Mouse (Mus musculus): Measurements from ENCODE around the gene Klhl10. TPM values are rescaled to one million over a fixed set of nuclear protein-coding genes. Genes with fewer than 3 reads are reported as not detected.

Gene Klhl10
- total and polyA plus RNA-seq, 3 experiments, result 0.98 to 2.2 TPM; not detected in 1

GRCm38 (mm10) chr11:100396886-100397599, 44.7 kb upstream of the Klhl10 start:
- Histone ChIP-seq H3K4me1 (ENCODE audit: insufficient read depth, low read depth, low read length) (peaks cover 6% of the 10 kb centered on the region), H3K36me3 (replicated peaks) (no peaks in the 10 kb centered on the region), H3K4me3 (ENCODE audit: low read depth, low read length) (no peak overlapping the region; the same call in 1 of the 2 replicates), H3K9me3 (replicated peaks) (no peaks in the 10 kb centered on the region), H3K27me3 (ENCODE audit: insufficient read depth, low read length) (peaks cover 57% of the 10 kb centered on the region)
- no peak for ATAC-seq (ENCODE audit: extremely low read depth, insufficient number of reproducible peaks, low FRiP score, poor library complexity, severe bottlenecking)
- TF ChIP-seq TAL1 (conservative IDR thresholded peaks at IDR 0.05; ENCODE audit: low read depth, low read length) (no peak), POLR2AphosphoS5 (IDR thresholded peaks at IDR 0.05; ENCODE audit: insufficient replicate concordance, low read depth, low read length) (no peak), GATA1 (IDR thresholded peaks at IDR 0.05; ENCODE audit: borderline replicate concordance, low read length) (no peak), GATA2 (IDR thresholded peaks at IDR 0.05; ENCODE audit: borderline replicate concordance, low read depth, low read length) (no peak), CTCF (IDR thresholded peaks at IDR 0.05; ENCODE audit: low read depth, low read length) (no peak)
- no peak for DNase-seq (ENCODE audit: low spot score)

- H3K36me3 ChIP-seq (replicated peaks), result no peaks in the 10 kb centered on the region
- H3K4me3 ChIP-seq (ENCODE audit: low read depth, low read length), result no peak within 1 kb of the TSS; the same call in 1 of the 2 replicates
- TF ChIP-seq TAL1 (conservative IDR thresholded peaks at IDR 0.05; ENCODE audit: low read depth, low read length), result no peak
- no peak for TF ChIP-seq GATA1 (IDR thresholded peaks at IDR 0.05; ENCODE audit: borderline replicate concordance, low read length)
- TF ChIP-seq CTCF (IDR thresholded peaks at IDR 0.05; ENCODE audit: low read depth, low read length), result no peak
- TF ChIP-seq POLR2AphosphoS5 (IDR thresholded peaks at IDR 0.05; ENCODE audit: insufficient replicate concordance, low read depth, low read length), result no peak
- TF ChIP-seq GATA2 (IDR thresholded peaks at IDR 0.05; ENCODE audit: borderline replicate concordance, low read depth, low read length), result no peak
- peaks cover 56% of the 10 kb centered on the region for H3K27me3 ChIP-seq (ENCODE audit: insufficient read depth, low read length)
- H3K4me1 ChIP-seq (ENCODE audit: insufficient read depth, low read depth, low read length), result peaks cover 10% of the 10 kb centered on the region
- H3K9me3 ChIP-seq (replicated peaks), result no peaks in the 10 kb centered on the region
- no peak for ATAC-seq (ENCODE audit: extremely low read depth, insufficient number of reproducible peaks, low FRiP score, poor library complexity, severe bottlenecking)
- no peak for DNase-seq (ENCODE audit: low spot score)
Observed at GRCm38 (mm10) chr11:100397600-100398389, 43.9 kb upstream of the Klhl10 start, which contains the start of gene Jup. TSS of gene Jup (minus strand) at chr11:100397763.

GRCm38 (mm10) chr11:100398517-100398916, 43.2 kb upstream of the Klhl10 start:
- Histone ChIP-seq H3K4me3 (ENCODE audit: low read depth, low read length) (no peak overlapping the region), H3K27me3 (ENCODE audit: insufficient read depth, low read length) (peaks cover 51% of the 10 kb centered on the region), H3K4me1 (ENCODE audit: insufficient read depth, low read depth, low read length) (peaks cover 10% of the 10 kb centered on the region), H3K9me3 (replicated peaks) (no peaks in the 10 kb centered on the region), H3K36me3 (replicated peaks) (no peaks in the 10 kb centered on the region)
- ATAC-seq (ENCODE audit: extremely low read depth, insufficient number of reproducible peaks, low FRiP score, poor library complexity, severe bottlenecking), result no peak
- no peak for DNase-seq (ENCODE audit: low spot score)
- TF ChIP-seq GATA2 (IDR thresholded peaks at IDR 0.05; ENCODE audit: borderline replicate concordance, low read depth, low read length), result no peak
- TF ChIP-seq POLR2AphosphoS5 (IDR thresholded peaks at IDR 0.05; ENCODE audit: insufficient replicate concordance, low read depth, low read length), result no peak
- no peak for TF ChIP-seq GATA1 (IDR thresholded peaks at IDR 0.05; ENCODE audit: borderline replicate concordance, low read length)
- TF ChIP-seq TAL1 (conservative IDR thresholded peaks at IDR 0.05; ENCODE audit: low read depth, low read length), result no peak
- no peak for TF ChIP-seq CTCF (IDR thresholded peaks at IDR 0.05; ENCODE audit: low read depth, low read length)

GRCm38 (mm10) chr11:100399320-100399719, 42.4 kb upstream of the Klhl10 start:
- no peak for DNase-seq (ENCODE audit: low spot score)
- no peaks in the 10 kb centered on the region for H3K9me3 ChIP-seq (replicated peaks)
- ATAC-seq (ENCODE audit: extremely low read depth, insufficient number of reproducible peaks, low FRiP score, poor library complexity, severe bottlenecking), result no peak
- TF ChIP-seq POLR2AphosphoS5 (IDR thresholded peaks at IDR 0.05; ENCODE audit: insufficient replicate concordance, low read depth, low read length) (no peak), GATA2 (IDR thresholded peaks at IDR 0.05; ENCODE audit: borderline replicate concordance, low read depth, low read length) (no peak), GATA1 (IDR thresholded peaks at IDR 0.05; ENCODE audit: borderline replicate concordance, low read length) (no peak), TAL1 (conservative IDR thresholded peaks at IDR 0.05; ENCODE audit: low read depth, low read length) (no peak), CTCF (IDR thresholded peaks at IDR 0.05; ENCODE audit: low read depth, low read length) (no peak)
- peaks cover 48% of the 10 kb centered on the region for H3K27me3 ChIP-seq (ENCODE audit: insufficient read depth, low read length)
- no peaks in the 10 kb centered on the region for H3K36me3 ChIP-seq (replicated peaks)
- no peak overlapping the region for H3K4me3 ChIP-seq (ENCODE audit: low read depth, low read length)
- H3K4me1 ChIP-seq (ENCODE audit: insufficient read depth, low read depth, low read length), result peaks cover 10% of the 10 kb centered on the region

GRCm38 (mm10) chr11:100399727-100400538, 41.8 kb upstream of the Klhl10 start:
- no peak for TF ChIP-seq GATA1 (IDR thresholded peaks at IDR 0.05; ENCODE audit: borderline replicate concordance, low read length)
- TF ChIP-seq POLR2AphosphoS5 (IDR thresholded peaks at IDR 0.05; ENCODE audit: insufficient replicate concordance, low read depth, low read length), result no peak
- TF ChIP-seq CTCF (IDR thresholded peaks at IDR 0.05; ENCODE audit: low read depth, low read length), result no peak
- no peak for TF ChIP-seq TAL1 (conservative IDR thresholded peaks at IDR 0.05; ENCODE audit: low read depth, low read length)
- no peak for TF ChIP-seq GATA2 (IDR thresholded peaks at IDR 0.05; ENCODE audit: borderline replicate concordance, low read depth, low read length)
- Histone ChIP-seq H3K27me3 (ENCODE audit: insufficient read depth, low read length) (peaks cover 41% of the 10 kb centered on the region), H3K4me3 (ENCODE audit: low read depth, low read length) (no peak overlapping the region), H3K9me3 (replicated peaks) (no peaks in the 10 kb centered on the region), H3K4me1 (ENCODE audit: insufficient read depth, low read depth, low read length) (peaks cover 10% of the 10 kb centered on the region), H3K36me3 (replicated peaks) (no peaks in the 10 kb centered on the region)
- DNase-seq (ENCODE audit: low spot score), result no peak
- no peak for ATAC-seq (ENCODE audit: extremely low read depth, insufficient number of reproducible peaks, low FRiP score, poor library complexity, severe bottlenecking)
